Mouse (Mus musculus) lung, embryonic 14.5 days (tissue): ENCODE data around the gene Gemin8. TPM values are rescaled to one million over a fixed set of nuclear protein-coding genes. Genes with fewer than 3 reads are reported as not detected.

Experiments
- ATAC-seq: fragments of 200-750 bp; cut with Nextera tagmentation; 2 replicates; pipeline ENCODE4 v1.8.0; 2017; ENCODE audit warnings: mild to moderate bottlenecking, moderate TSS enrichment, moderate library complexity; ENCODE audit not compliant: insufficient read depth
- DNase-seq: peaks from one replicate; pipeline ENCODE4 v3.0.0-alpha.2; 2015
- H3K27ac ChIP-seq: fragments of 300-500 bp; sonication (generic); 2 replicates; pipeline ENCODE4 v1.5.1; 2014; ENCODE audit warnings: low read depth, mild to moderate bottlenecking, moderate library complexity
- H3K27me3 ChIP-seq: fragments of 300-500 bp; sonication (generic); 2 replicates; pipeline ENCODE4 v1.6.1; 2014; ENCODE audit warnings: low read length, control low read depth; ENCODE audit not compliant: insufficient read depth
- H3K36me3 ChIP-seq: fragments of 300-500 bp; sonication (generic); 2 replicates; pipeline ENCODE4 v1.6.1; 2014; ENCODE audit warnings: control low read depth; ENCODE audit not compliant: insufficient read depth
- H3K4me1 ChIP-seq: fragments of 300-500 bp; sonication (generic); 2 replicates; pipeline ENCODE4 v1.6.1; 2014; ENCODE audit warnings: antibody characterized with exemption, control low read depth; ENCODE audit not compliant: insufficient read depth
- H3K4me2 ChIP-seq: fragments of 300-500 bp; sonication (generic); 2 replicates; pipeline ENCODE4 v1.6.1; 2014; ENCODE audit warnings: mild to moderate bottlenecking
- H3K4me3 ChIP-seq: fragments of 300-500 bp; sonication (generic); 2 replicates; pipeline ENCODE4 v1.5.1; 2014; ENCODE audit warnings: low read depth, low read length
- H3K9ac ChIP-seq: fragments of 300-500 bp; sonication (generic); 2 replicates; pipeline ENCODE4 v1.6.1; 2014
- H3K9me3 ChIP-seq: fragments of 300-500 bp; sonication (generic); 2 replicates; pipeline ENCODE4 v1.6.1; 2016; ENCODE audit warnings: low read depth, low read length, control low read depth
- CTCF ChIP-seq: IDR thresholded peaks from 2 replicates; pipeline ENCODE4 v1.5.1; 2016; ENCODE audit warnings: antibody characterized with exemption, low read depth
- WGBS: fragments of 180-500 bp; shearing (Covaris S2); extraction: QIAGEN DNeasy Blood & Tissue Kit; methylation state at CpG from one replicate; pipeline ENCODE4 v1.1.7; 2014; 5-methylcytosine and 5-hydroxymethylcytosine counted together
- polyA plus RNA-seq: library from polyadenylated mRNA; unstranded; fragments of >200 nt; fragmentation: Nextera tagmentation; extraction: Ambion mirVana; gene quantifications from 2 replicates; pipeline ENCODE4 v1.2.1, GENCODE M21; 2014

The Gemin8 gene
- polyA plus RNA-seq, 1 experiment from 2014 or later = 21.6 TPM

DNA sequence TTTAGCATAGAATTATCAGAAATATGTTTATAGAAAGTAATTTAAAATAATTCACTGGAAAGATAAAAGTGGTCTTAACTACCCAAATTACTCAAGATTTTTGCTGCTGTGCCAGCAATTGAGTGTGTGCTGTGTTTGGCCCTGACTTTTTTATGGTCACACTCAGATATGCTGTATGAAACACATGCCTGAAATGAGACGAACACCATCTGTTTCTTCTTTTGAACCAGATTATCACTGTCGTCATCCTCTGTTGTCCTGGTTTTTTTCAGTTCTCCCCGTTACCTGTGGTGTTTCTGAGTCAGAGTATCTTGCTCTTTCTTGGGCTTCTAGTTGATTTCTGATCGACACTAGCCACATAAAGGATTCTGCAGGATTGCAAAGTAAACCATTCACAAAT, 1.8 kb downstream of the Gemin8 start:
- H3K36me3 ChIP-seq = no peaks in the 10 kb centered on the region
- no peaks in the 10 kb centered on the region for H3K9me3 ChIP-seq
- H3K27me3 ChIP-seq = no peaks in the 10 kb centered on the region
- H3K4me3 ChIP-seq = no peak overlapping the region
- DNase-seq (peak; percentile 77), ATAC-seq (peak; percentile 42; the same call in 1 of the 2 replicates)
- WGBS = 28% methylated on average over 4 of the region's 4 CpGs
- TF ChIP-seq CTCF = no peak
- peak overlapping the region; percentile 74 for H3K27ac ChIP-seq
- no peak overlapping the region for H3K9ac ChIP-seq
- no peaks in the 10 kb centered on the region for H3K4me1 ChIP-seq
- H3K4me2 ChIP-seq = peak overlapping the region; percentile 58

GRCm38 (mm10) chrX:166172661-166173060, 2.4 kb downstream of the Gemin8 start:
- Histone ChIP-seq H3K36me3 (no peaks in the 10 kb centered on the region), H3K4me2 (peak overlapping the region; percentile 31), H3K9ac (no peak overlapping the region), H3K4me1 (no peaks in the 10 kb centered on the region), H3K4me3 (no peak overlapping the region), H3K9me3 (no peaks in the 10 kb centered on the region), H3K27ac (peak overlapping the region; percentile 74), H3K27me3 (no peaks in the 10 kb centered on the region)
- DNase-seq = peak; percentile 70
- WGBS = 42% methylated on average over 3 of the region's 3 CpGs
- TF ChIP-seq CTCF = no peak
- peak; percentile 3; the same call in 1 of the 2 replicates for ATAC-seq

- no peak for ATAC-seq
- DNase-seq = no peak
- H3K36me3 ChIP-seq = 0 out of 2 replicates have a peak, but pooled peaks cover 2% of the 10 kb centered on the region
These were observed 3.5 kb downstream of the Gemin8 start for GRCm38 (mm10) chrX:166173796-166174195.

GRCm38 (mm10) chrX:166177929-166178328, 7.7 kb downstream of the Gemin8 start:
- Histone ChIP-seq H3K9ac (no peak overlapping the region), H3K9me3 (no peaks in the 10 kb centered on the region), H3K4me3 (no peak overlapping the region), H3K36me3 (0 out of 2 replicates have a peak, but pooled peaks cover 3% of the 10 kb centered on the region), H3K4me2 (no peak overlapping the region), H3K4me1 (no peaks in the 10 kb centered on the region), H3K27ac (no peak overlapping the region), H3K27me3 (no peaks in the 10 kb centered on the region)
- no peak for ATAC-seq
- DNase-seq = no peak
- 92% methylated on average over 7 of the region's 7 CpGs for WGBS
- TF ChIP-seq CTCF = no peak

More at GRCm38 (mm10) chrX:166173796-166174195, 3.5 kb downstream of the Gemin8 start:
- Histone ChIP-seq H3K9ac (no peak overlapping the region), H3K9me3 (no peaks in the 10 kb centered on the region), H3K4me1 (no peaks in the 10 kb centered on the region), H3K4me2 (no peak overlapping the region), H3K27ac (no peak overlapping the region), H3K4me3 (no peak overlapping the region), H3K27me3 (no peaks in the 10 kb centered on the region)
- WGBS = 58% methylated on average over 7 of the region's 7 CpGs
- TF ChIP-seq CTCF = no peak

GRCm38 (mm10) chrX:166183094-166183493, 12.8 kb downstream of the Gemin8 start:
- no peaks in the 10 kb centered on the region for H3K4me1 ChIP-seq
- no peak overlapping the region for H3K4me2 ChIP-seq
- TF ChIP-seq CTCF = no peak
- no peaks in the 10 kb centered on the region for H3K9me3 ChIP-seq
- H3K27me3 ChIP-seq = no peaks in the 10 kb centered on the region
- H3K4me3 ChIP-seq = no peak overlapping the region
- 0 out of 2 replicates have a peak, but pooled peaks cover 5% of the 10 kb centered on the region for H3K36me3 ChIP-seq
- no peak for ATAC-seq
- WGBS = 79% methylated on average over 3 of the region's 3 CpGs
- DNase-seq = no peak
- no peak overlapping the region for H3K27ac ChIP-seq
- no peak overlapping the region for H3K9ac ChIP-seq

DNA sequence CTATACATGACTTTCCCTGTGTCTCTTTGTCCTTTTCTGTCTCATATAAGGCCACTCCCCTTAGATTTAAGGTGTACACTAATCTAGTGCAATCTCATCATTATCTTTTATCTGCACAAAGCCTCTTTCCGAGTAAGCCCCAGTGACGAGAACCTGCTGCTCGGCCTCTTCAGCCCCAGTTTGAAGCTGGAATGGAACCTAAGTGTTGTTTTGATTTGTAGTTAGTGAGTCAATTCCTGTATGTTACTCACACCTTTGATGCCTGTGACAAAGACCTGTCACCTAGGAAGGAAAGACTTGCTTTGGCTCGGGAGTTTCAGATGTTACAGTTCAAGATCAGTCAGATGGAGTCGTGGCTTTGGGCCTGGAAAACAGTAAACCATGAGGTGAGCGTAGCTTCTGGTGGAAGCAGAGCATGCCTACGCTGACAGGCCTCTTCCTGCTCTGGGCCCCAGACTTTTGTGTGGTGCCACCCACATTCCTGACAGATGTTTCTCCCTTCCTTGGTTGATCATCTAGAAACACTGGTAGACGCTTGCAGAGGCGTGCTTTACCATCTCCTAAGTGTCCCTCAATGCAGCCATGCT, 15.2 kb downstream of the Gemin8 start:
- Histone ChIP-seq H3K4me3 (no peak overlapping the region), H3K4me1 (no peaks in the 10 kb centered on the region), H3K27me3 (no peaks in the 10 kb centered on the region), H3K9me3 (no peaks in the 10 kb centered on the region), H3K36me3 (0 out of 2 replicates have a peak, but pooled peaks cover 2% of the 10 kb centered on the region), H3K9ac (no peak overlapping the region), H3K4me2 (no peak overlapping the region), H3K27ac (no peak overlapping the region)
- 77% methylated on average over 9 of the region's 9 CpGs for WGBS
- no peak for ATAC-seq
- DNase-seq = no peak
- no peak for TF ChIP-seq CTCF

- Histone ChIP-seq H3K4me2 (no peak overlapping the region), H3K27me3 (no peaks in the 10 kb centered on the region), H3K4me3 (no peak overlapping the region), H3K36me3 (0 out of 2 replicates have a peak, but pooled peaks cover 2% of the 10 kb centered on the region), H3K9ac (no peak overlapping the region), H3K4me1 (no peaks in the 10 kb centered on the region), H3K27ac (no peak overlapping the region), H3K9me3 (no peaks in the 10 kb centered on the region)
- 33% methylated on average over 1 of the region's 1 CpGs for WGBS
- TF ChIP-seq CTCF = no peak
- peak; percentile 19 for DNase-seq
- ATAC-seq = peak; percentile 71
These were observed 17.5 kb downstream of the Gemin8 start for GRCm38 (mm10) chrX:166187803-166188202.
